Mouse (Mus musculus): Measurements from ENCODE around the gene Mogat1. TPM values are rescaled to one million over a fixed set of nuclear protein-coding genes. Genes with fewer than 3 reads are reported as not detected.
"Not testable (repeated sequence)": the region's sequence is repeated elsewhere in the genome, so short reads cannot be mapped to it uniquely, and the experiment has no call there.

Mogat1 gene
- polyA plus RNA-seq (2014; fragmentation: Nextera tagmentation; extraction: Ambion mirVana): 0.23 and 0.64 TPM in 2 replicates

DNA sequence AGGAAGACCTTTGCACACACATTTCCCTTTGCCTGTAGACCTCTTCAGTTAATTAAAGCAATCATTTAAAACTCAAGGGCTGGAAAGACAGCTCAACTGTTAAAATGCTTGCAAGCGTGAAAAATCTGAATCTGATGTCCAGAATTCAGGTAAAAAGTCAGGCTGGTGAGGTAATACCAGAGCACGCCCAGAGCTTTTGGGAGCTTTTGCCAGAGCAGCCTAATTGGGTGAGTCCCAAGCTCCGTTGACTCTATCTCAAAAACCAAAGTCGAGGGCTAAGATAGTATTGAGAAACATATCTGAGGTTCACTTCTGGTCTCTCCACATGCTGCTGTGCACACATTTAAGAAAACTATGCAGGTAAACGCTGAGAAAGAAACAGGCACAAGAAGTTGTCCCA lies at the start of gene Mogat1:
TSS of gene Mogat1 (plus strand) at position 130 of the 400 bp plus-strand sequence.
- ATAC-seq (ENCODE audit: low FRiP score): no peak
- Histone ChIP-seq H3K9me3 (ENCODE audit: control insufficient read depth, low read length) (no peaks in the 10 kb centered on the region), H3K27ac (no peak within 1 kb of the TSS), H3K4me2 (replicated peaks) (peak within 1 kb of the TSS; percentile 61), H3K9ac (peak within 1 kb of the TSS; percentile 58), H3K4me1 (replicated peaks; ENCODE audit: control insufficient read depth, insufficient read depth, low read length) (no peaks in the 10 kb centered on the region; the same call in 1 of the 2 replicates), H3K36me3 (replicated peaks; ENCODE audit: control insufficient read depth, insufficient read depth) (no peaks in the 10 kb centered on the region), H3K4me3 (replicated peaks; ENCODE audit: low read length) (peak within 1 kb of the TSS; percentile 32), H3K27me3 (ENCODE audit: control insufficient read depth, insufficient read depth, low read length) (no peaks in the 10 kb centered on the region)
- no peak for DNase-seq (ENCODE audit: low spot score)
- 78% methylated on average over 5 of the region's 5 CpGs for WGBS

DNA sequence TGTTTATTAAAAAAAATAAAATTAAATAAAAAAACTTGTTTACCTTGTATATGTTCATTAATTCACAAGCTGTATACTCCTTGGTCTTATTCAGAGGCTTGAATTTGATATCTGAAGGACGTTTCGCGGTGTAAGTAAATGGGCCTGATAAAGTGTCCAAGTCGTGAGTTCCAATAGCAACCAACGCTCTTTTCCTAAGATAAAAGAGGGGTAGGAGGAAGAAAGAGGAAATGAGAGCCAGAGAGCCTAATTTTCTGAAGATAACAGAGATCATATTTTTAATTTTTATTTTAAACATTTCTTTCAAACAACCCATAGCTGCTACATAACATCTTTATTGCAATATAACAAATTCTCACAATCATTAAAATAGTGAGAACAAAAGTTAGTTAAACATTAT lies 38.4 kb upstream of the Mogat1 start:
- Histone ChIP-seq H3K4me2 (replicated peaks) (no peak overlapping the region), H3K36me3 (replicated peaks; ENCODE audit: control insufficient read depth, insufficient read depth) (peaks cover 78% of the 10 kb centered on the region), H3K9me3 (ENCODE audit: control insufficient read depth, low read length) (no peaks in the 10 kb centered on the region), H3K27me3 (ENCODE audit: control insufficient read depth, insufficient read depth, low read length) (no peaks in the 10 kb centered on the region), H3K9ac (no peak overlapping the region), H3K4me3 (replicated peaks; ENCODE audit: low read length) (no peak overlapping the region), H3K4me1 (replicated peaks; ENCODE audit: control insufficient read depth, insufficient read depth, low read length) (no peaks in the 10 kb centered on the region), H3K27ac (no peak overlapping the region)
- ATAC-seq (ENCODE audit: low FRiP score) (no peak), DNase-seq (ENCODE audit: low spot score) (no peak)
- 93% methylated on average over 5 of the region's 5 CpGs for WGBS

DNA sequence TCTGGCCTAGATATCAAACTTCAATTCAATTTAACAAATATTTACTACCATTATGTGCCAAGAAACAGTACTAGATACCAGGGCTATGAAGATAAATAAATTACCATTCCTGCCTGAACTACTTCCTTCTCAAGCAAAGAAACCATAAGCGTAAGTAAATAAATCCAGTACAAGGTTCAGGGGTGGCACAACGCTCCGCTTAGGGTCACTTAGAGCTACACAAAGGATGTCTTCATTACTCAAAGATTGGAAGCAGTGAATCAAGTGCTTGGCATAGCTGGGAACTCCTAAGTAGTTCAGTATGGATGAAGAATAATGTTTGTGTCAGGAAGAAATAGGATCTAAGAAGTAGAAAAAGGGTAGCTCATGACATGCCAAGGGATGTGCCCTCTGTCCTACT lies 27.4 kb upstream of the Mogat1 start:
- H3K9me3 ChIP-seq (ENCODE audit: control insufficient read depth, low read length): no peaks in the 10 kb centered on the region
- WGBS: 93% methylated on average over 3 of the region's 3 CpGs

DNA sequence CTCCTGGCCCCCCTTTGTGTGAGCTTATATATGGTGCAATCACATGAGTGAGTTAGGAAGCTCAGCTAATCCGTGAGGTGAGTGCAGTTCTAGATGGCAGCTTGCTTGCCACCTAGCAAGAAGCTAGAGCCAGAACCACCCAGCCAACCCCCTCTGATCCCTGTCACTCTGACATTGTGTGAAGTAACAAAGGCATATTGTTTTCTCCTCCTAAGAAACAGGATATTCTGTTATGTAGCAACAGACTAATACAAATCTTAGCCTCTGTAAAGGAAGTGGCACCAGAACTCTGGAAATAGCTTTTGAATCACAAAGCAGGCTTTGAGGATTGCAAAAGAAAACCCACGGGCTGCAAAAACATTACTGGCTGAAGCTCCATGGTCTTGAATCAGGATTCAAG lies 26.4 kb upstream of the Mogat1 start:
- Histone ChIP-seq H3K27me3 (ENCODE audit: control insufficient read depth, insufficient read depth, low read length) (no peaks in the 10 kb centered on the region), H3K27ac (no peak overlapping the region), H3K36me3 (replicated peaks; ENCODE audit: control insufficient read depth, insufficient read depth) (peaks cover 18% of the 10 kb centered on the region), H3K9ac (no peak overlapping the region), H3K4me1 (replicated peaks; ENCODE audit: control insufficient read depth, insufficient read depth, low read length) (peaks cover 6% of the 10 kb centered on the region; the same call in 1 of the 2 replicates), H3K4me2 (replicated peaks) (no peak overlapping the region), H3K9me3 (ENCODE audit: control insufficient read depth, low read length) (no peaks in the 10 kb centered on the region), H3K4me3 (replicated peaks; ENCODE audit: low read length) (no peak overlapping the region)
- ATAC-seq (ENCODE audit: low FRiP score) (no peak), DNase-seq (ENCODE audit: low spot score) (no peak)
- 61% methylated on average over 2 of the region's 2 CpGs for WGBS

More for the DNA sequence above, 27.4 kb upstream of the Mogat1 start:
- Histone ChIP-seq H3K4me2 (replicated peaks) (no peak overlapping the region), H3K4me1 (replicated peaks; ENCODE audit: control insufficient read depth, insufficient read depth, low read length) (peaks cover 6% of the 10 kb centered on the region; the same call in 1 of the 2 replicates), H3K27ac (no peak overlapping the region), H3K9ac (no peak overlapping the region), H3K4me3 (replicated peaks; ENCODE audit: low read length) (no peak overlapping the region), H3K36me3 (replicated peaks; ENCODE audit: control insufficient read depth, insufficient read depth) (peaks cover 19% of the 10 kb centered on the region), H3K27me3 (ENCODE audit: control insufficient read depth, insufficient read depth, low read length) (no peaks in the 10 kb centered on the region)
- ATAC-seq (ENCODE audit: low FRiP score): no peak
- no peak for DNase-seq (ENCODE audit: low spot score)

DNA sequence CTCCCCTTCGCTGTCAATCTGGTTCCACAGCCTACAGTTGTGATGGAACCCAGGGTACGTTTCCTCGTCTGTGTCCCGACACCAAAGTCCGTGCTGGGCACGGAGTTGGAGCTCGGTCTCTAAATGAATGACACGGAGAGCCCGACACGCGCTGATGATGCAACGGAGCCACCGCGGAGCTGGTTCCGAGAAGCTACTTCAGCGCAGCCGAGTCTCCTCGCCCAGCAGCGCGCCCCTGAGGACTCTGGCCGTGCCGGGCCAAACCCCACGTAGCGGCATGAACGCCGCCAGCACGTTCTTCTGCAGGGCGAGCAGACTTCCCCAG lies 22.4 kb upstream of the Mogat1 start:
- DNase-seq (ENCODE audit: low spot score) (no peak), ATAC-seq (ENCODE audit: low FRiP score) (0 out of 2 replicates have a peak, but pooled peaks have one; percentile 16)
- Histone ChIP-seq H3K4me3 (replicated peaks; ENCODE audit: low read length) (peak overlapping the region; percentile 79), H3K27ac (peak overlapping the region; percentile 45; the same call in 1 of the 2 replicates), H3K27me3 (ENCODE audit: control insufficient read depth, insufficient read depth, low read length) (no peaks in the 10 kb centered on the region), H3K4me1 (replicated peaks; ENCODE audit: control insufficient read depth, insufficient read depth, low read length) (peaks cover 10% of the 10 kb centered on the region; the same call in 1 of the 2 replicates), H3K4me2 (replicated peaks) (peak overlapping the region; percentile 83), H3K9ac (peak overlapping the region; percentile 73), H3K36me3 (replicated peaks; ENCODE audit: control insufficient read depth, insufficient read depth) (no peaks in the 10 kb centered on the region), H3K9me3 (ENCODE audit: control insufficient read depth, low read length) (no peaks in the 10 kb centered on the region)
- WGBS: under 1% methylated on average over 28 of the region's 28 CpGs

DNA sequence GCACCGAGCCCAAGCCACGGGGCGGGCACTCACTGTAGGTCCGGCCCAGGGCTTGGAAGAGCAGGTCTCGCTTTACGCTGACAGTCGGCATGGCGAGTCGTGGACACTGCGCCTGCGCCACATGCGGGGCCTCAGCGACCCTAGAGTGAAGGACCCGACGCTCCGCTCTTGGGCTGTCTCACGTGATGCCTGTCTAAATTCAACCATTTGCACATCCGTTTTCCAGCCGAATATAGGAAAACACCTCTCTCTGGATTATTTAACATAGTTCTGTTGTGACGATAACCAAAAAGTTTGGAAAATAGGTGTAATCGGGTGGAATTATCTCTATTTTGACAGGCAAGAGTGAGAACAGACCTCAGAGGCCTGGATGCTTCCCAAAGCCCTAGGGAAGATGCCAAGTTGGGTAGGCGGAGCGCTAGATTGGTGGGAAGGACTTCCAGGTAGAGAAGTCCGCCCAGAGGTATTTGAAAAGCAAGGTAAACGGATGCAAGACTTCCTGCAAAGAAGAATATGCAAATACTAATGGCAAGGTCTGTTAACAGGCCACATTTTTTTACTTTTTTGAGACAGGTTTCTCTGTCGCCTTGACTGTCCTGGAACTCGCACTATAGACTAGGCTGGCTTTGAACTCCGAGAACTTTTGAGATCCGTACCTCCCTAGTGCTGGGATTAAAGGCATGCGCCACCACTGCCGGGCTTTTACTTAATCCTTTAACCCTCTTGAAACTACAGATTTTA lies 21.9 kb upstream of the Mogat1 start, which contains the start of gene Farsb:
TSS of gene Farsb (minus strand) at position 146 of the 741 bp plus-strand sequence.
- Histone ChIP-seq H3K4me3 (replicated peaks; ENCODE audit: low read length) (peak within 1 kb of the TSS; percentile 79), H3K4me1 (replicated peaks; ENCODE audit: control insufficient read depth, insufficient read depth, low read length) (peaks cover 10% of the 10 kb centered on the region; the same call in 1 of the 2 replicates), H3K27ac (peak within 1 kb of the TSS; percentile 45), H3K27me3 (ENCODE audit: control insufficient read depth, insufficient read depth, low read length) (no peaks in the 10 kb centered on the region), H3K9me3 (ENCODE audit: control insufficient read depth, low read length) (no peaks in the 10 kb centered on the region), H3K36me3 (replicated peaks; ENCODE audit: control insufficient read depth, insufficient read depth) (no peaks in the 10 kb centered on the region), H3K4me2 (replicated peaks) (peak within 1 kb of the TSS; percentile 83), H3K9ac (peak within 1 kb of the TSS; percentile 73)
- peak; percentile 93 for DNase-seq (ENCODE audit: low spot score)
- WGBS: under 1% methylated on average over 31 of the region's 31 CpGs
- ATAC-seq (ENCODE audit: low FRiP score): peak; percentile 97

DNA sequence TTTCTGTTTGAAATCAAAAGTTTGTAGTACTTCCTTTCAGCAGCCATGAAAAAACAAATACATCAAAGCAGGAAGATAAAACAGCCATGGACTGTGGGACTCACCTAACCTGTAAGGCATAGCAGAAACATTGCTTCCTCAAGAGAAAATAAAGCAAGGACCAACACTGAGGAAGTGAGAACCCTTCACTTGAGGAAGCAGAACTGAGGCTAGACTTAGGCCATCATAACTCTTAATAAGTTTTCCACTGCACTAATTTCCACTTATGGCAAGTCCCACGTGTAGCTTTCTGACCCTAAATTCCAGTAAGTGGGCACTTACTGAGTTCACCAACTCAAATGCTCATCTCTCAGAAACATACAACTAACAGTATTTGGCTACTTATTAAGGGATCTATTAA lies 20.6 kb upstream of the Mogat1 start:
- DNase-seq (ENCODE audit: low spot score) (no peak), ATAC-seq (ENCODE audit: low FRiP score) (no peak)
- Histone ChIP-seq H3K4me2 (replicated peaks) (no peak overlapping the region), H3K9ac (peak overlapping the region; percentile 73; the same call in 1 of the 2 replicates), H3K36me3 (replicated peaks; ENCODE audit: control insufficient read depth, insufficient read depth) (no peaks in the 10 kb centered on the region), H3K4me3 (replicated peaks; ENCODE audit: low read length) (no peak overlapping the region), H3K27ac (no peak overlapping the region), H3K4me1 (replicated peaks; ENCODE audit: control insufficient read depth, insufficient read depth, low read length) (peaks cover 10% of the 10 kb centered on the region; the same call in 1 of the 2 replicates), H3K9me3 (ENCODE audit: control insufficient read depth, low read length) (no peaks in the 10 kb centered on the region), H3K27me3 (ENCODE audit: control insufficient read depth, insufficient read depth, low read length) (no peaks in the 10 kb centered on the region)
- WGBS: 93% methylated on average over 1 of the region's 1 CpGs

DNA sequence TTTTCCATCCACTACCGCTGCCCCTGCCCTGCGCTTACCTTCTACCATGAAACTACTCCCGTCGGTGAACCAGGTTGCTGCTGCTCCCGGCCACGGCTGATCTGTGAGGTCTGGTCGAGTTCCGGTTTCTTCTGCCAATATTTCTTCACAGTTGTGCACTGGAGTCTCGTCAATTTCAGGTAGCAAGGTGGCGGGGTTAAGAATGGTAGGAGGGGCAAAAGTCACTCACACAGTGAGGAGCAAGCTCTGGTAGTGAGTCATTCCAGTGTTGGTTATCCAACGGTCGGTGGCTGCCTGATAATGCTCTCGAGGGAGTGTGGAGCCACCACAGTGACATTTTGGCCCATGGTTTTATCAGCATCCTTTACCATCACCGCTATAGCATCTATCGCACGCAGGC lies 9.8 kb upstream of the Mogat1 start:
- Histone ChIP-seq H3K4me3 (replicated peaks; ENCODE audit: low read length) (no peak overlapping the region), H3K4me2 (replicated peaks) (no peak overlapping the region), H3K27me3 (ENCODE audit: control insufficient read depth, insufficient read depth, low read length) (no peaks in the 10 kb centered on the region), H3K36me3 (replicated peaks; ENCODE audit: control insufficient read depth, insufficient read depth) (no peaks in the 10 kb centered on the region), H3K9ac (no peak overlapping the region), H3K9me3 (ENCODE audit: control insufficient read depth, low read length) (no peaks in the 10 kb centered on the region), H3K4me1 (replicated peaks; ENCODE audit: control insufficient read depth, insufficient read depth, low read length) (no peaks in the 10 kb centered on the region), H3K27ac (no peak overlapping the region)
- DNase-seq (ENCODE audit: low spot score): no peak
- 92% methylated on average over 16 of the region's 16 CpGs for WGBS
- ATAC-seq (ENCODE audit: low FRiP score): no peak

DNA sequence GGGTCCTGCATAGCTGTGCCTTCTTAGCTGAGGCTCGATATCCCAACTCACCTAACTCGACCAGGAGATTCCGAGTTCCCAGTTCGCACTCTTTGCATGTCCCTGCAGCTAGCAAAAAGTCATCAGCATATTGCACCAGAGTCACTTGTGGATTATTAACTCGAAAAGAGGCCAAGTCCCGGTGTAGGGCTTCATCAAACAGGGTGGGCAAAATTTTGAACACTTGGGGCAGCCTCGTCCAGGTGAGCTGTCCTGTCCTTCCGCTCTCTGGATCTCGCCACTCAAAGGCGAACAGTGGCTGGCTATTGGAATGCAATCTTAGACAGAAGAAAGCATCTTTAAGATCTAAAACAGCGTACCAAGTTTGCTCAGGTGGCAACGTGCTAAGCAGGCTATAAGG lies 8.9 kb upstream of the Mogat1 start:
- ATAC-seq (ENCODE audit: low FRiP score); DNase-seq (ENCODE audit: low spot score); H3K9ac ChIP-seq; H3K9me3 ChIP-seq (ENCODE audit: control insufficient read depth, low read length); H3K36me3 ChIP-seq (replicated peaks; ENCODE audit: control insufficient read depth, insufficient read depth); H3K4me1 ChIP-seq (replicated peaks; ENCODE audit: control insufficient read depth, insufficient read depth, low read length); H3K4me3 ChIP-seq (replicated peaks; ENCODE audit: low read length); H3K27ac ChIP-seq; H3K27me3 ChIP-seq (ENCODE audit: control insufficient read depth, insufficient read depth, low read length); H3K4me2 ChIP-seq (replicated peaks): not testable (repeated sequence)
- WGBS: 92% methylated on average over 12 of the region's 12 CpGs
